Mouse (Mus musculus) small intestine, adult 2 months (tissue): ENCODE results near the gene Foxc2.

Source experiments
- CTCF ChIP-seq: fragments of 200-500 bp; IDR thresholded peaks from 2 replicates; pipeline ENCODE4 v1.5.1; 2012; ENCODE audit warnings: low read depth, mild to moderate bottlenecking, control low read depth, inconsistent platforms, low read length, moderate library complexity, mixed read lengths; ENCODE audit not compliant: insufficient replicate concordance, insufficient read length; ENCODE audit errors: extremely low read depth
- POLR2A ChIP-seq: fragments of 200-500 bp; IDR thresholded peaks from 2 replicates; pipeline ENCODE4 v1.6.1; 2012; ENCODE audit warnings: low read depth, mild to moderate bottlenecking, control low read depth, inconsistent platforms, low read length, moderate library complexity

- TF ChIP-seq CTCF (no peak), POLR2A (no peak)
These were observed 7.3 kb upstream of the Foxc2 start for GRCm38 (mm10) chr8:121108657-121109056.
